Mouse (Mus musculus): Measurements from ENCODE around the gene Hmgb2.
A peak's percentile ranks its signal among the peaks of the same experiment; 100 is the strongest.

GRCm38 (mm10) chr8:57540110-57540838 lies 28.6 kb downstream of the Hmgb2 start:
- TF ChIP-seq CTCF (IDR thresholded peaks at IDR 0.05; ENCODE audit: extremely low read depth, insufficient read depth, low read length) = peak; percentile 65
- TF ChIP-seq POLR2A (IDR thresholded peaks at IDR 0.05; ENCODE audit: extremely low read depth, insufficient read depth, low read length) = no peak

All from cortical plate, adult 2 months (tissue).